Mouse (Mus musculus): ENCODE results near the gene Prm3. TPM values are rescaled to one million over a fixed set of nuclear protein-coding genes. Genes with fewer than 3 reads are reported as not detected.

Gene Prm3
- polyA plus RNA-seq, 1 experiment = not detected

DNA sequence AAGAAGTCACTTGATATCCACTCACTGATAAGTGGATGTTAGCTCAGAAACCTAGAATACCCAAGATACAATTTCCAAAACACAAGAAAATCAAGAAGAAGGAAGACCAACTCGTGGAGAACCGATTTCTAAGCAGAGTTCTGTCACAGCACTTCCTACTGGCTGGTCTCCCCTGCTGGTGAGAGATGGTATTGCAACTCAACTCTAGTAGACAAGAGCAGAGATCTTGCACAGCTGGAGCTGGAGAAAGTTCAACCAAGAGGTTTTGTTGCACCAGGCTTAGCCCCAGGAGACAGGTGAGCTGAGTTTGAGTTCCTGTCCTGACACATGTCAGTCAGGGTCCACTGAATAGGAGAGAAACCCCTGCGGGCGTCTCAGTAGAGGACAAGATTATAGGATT, 23.6 kb downstream of the Prm3 start:
- TF ChIP-seq TAL1 (IDR thresholded peaks at IDR 0.05; ENCODE audit: low read length) (no peak), GATA1 (IDR thresholded peaks at IDR 0.05; ENCODE audit: low read length) (no peak)
- H3K4me1 ChIP-seq (ENCODE audit: control insufficient read depth) = peaks cover 10% of the 10 kb centered on the region
- H3K36me3 ChIP-seq (ENCODE audit: control insufficient read depth) = no peaks in the 10 kb centered on the region
- no peak overlapping the region for H3K4me3 ChIP-seq (replicated peaks)
- no peaks in the 10 kb centered on the region for H3K9me3 ChIP-seq (ENCODE audit: control insufficient read depth, low read length)
- peaks cover 10% of the 10 kb centered on the region; the same call in 1 of the 2 replicates for H3K27me3 ChIP-seq (ENCODE audit: control insufficient read depth)

DNA sequence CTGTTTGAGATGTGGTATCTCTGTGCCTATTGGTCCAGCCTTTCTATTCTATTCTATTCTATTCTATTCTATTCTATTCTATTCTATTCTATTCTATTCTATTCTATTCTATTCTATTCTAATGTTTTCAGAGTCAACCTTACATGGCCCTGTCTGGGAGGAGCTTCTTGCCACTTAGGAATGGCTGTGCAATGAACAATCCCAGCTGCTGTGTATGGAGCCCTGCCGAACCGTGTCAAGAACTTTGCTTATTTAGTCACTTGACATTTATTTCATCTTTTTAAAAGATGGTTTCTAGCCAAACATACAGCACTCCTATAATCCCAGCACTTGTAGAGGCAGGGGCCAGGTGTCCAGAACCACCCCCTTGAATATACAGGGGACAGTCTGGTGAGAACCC, 26.4 kb downstream of the Prm3 start:
- Histone ChIP-seq H3K27me3 (ENCODE audit: control insufficient read depth) (peaks cover 8% of the 10 kb centered on the region; the same call in 1 of the 2 replicates), H3K9me3 (ENCODE audit: control insufficient read depth, low read length) (no peaks in the 10 kb centered on the region), H3K36me3 (ENCODE audit: control insufficient read depth) (no peaks in the 10 kb centered on the region), H3K4me3 (replicated peaks) (no peak overlapping the region), H3K4me1 (ENCODE audit: control insufficient read depth) (peaks cover 5% of the 10 kb centered on the region)
- TF ChIP-seq GATA1 (IDR thresholded peaks at IDR 0.05; ENCODE audit: low read length) (no peak), TAL1 (IDR thresholded peaks at IDR 0.05; ENCODE audit: low read length) (no peak)

DNA sequence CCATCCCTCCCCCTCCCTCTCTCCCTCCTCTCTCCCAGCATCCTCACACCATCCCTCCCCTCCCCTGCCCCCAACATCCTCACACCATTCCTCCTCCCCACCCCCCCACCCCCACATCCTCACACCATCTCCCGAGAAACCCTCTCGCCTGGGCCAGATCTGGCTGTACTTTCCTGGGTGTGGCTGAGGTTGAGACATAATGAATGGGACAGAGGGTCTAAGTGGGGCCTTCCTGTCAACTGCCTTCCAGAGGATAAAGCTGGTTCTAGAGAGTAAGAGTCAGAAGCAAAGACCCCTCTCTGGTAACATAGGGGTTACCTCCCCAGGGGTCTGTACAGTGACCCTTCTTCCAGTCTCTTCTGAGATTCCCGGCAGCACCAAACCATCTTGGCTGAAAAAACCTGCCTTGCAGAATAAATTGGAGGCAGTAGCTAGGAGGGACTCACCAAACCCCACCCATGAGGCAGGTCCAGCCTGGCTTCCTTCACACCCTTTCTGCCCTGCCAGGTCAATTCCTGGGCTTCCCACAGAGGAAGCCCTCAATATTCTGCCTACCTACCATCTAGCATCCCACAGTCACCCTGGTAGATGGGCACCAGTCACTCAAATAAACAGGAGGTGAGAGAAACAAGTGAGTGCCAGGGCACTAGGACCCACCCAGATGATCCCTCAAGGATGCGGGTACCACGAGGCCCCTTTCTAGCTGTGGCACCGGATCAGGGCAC, 27.0 kb downstream of the Prm3 start:
- peaks cover 3% of the 10 kb centered on the region for H3K4me1 ChIP-seq (ENCODE audit: control insufficient read depth)
- no peak for TF ChIP-seq GATA1 (IDR thresholded peaks at IDR 0.05; ENCODE audit: low read length)
- no peak for TF ChIP-seq TAL1 (IDR thresholded peaks at IDR 0.05; ENCODE audit: low read length)

GRCm38 (mm10) chr16:10762569-10763180, 28.0 kb downstream of the Prm3 start:
- peaks cover 2% of the 10 kb centered on the region; the same call in 1 of the 2 replicates for H3K27me3 ChIP-seq (ENCODE audit: control insufficient read depth)
- no peaks in the 10 kb centered on the region for H3K9me3 ChIP-seq (ENCODE audit: control insufficient read depth, low read length)
- TF ChIP-seq TAL1 (IDR thresholded peaks at IDR 0.05; ENCODE audit: low read length) = no peak
- no peak for TF ChIP-seq GATA1 (IDR thresholded peaks at IDR 0.05; ENCODE audit: low read length)
- H3K4me3 ChIP-seq (replicated peaks) = no peak overlapping the region
- no peaks in the 10 kb centered on the region for H3K36me3 ChIP-seq (ENCODE audit: control insufficient read depth)
- no peaks in the 10 kb centered on the region for H3K4me1 ChIP-seq (ENCODE audit: control insufficient read depth)

More for the DNA sequence above, 27.0 kb downstream of the Prm3 start:
- Histone ChIP-seq H3K9me3 (ENCODE audit: control insufficient read depth, low read length) (no peaks in the 10 kb centered on the region), H3K36me3 (ENCODE audit: control insufficient read depth) (no peaks in the 10 kb centered on the region), H3K27me3 (ENCODE audit: control insufficient read depth) (peaks cover 6% of the 10 kb centered on the region; the same call in 1 of the 2 replicates), H3K4me3 (replicated peaks) (no peak overlapping the region)

- Histone ChIP-seq H3K4me3 (replicated peaks) (no peak overlapping the region), H3K4me1 (ENCODE audit: control insufficient read depth) (no peaks in the 10 kb centered on the region), H3K9me3 (ENCODE audit: control insufficient read depth, low read length) (no peaks in the 10 kb centered on the region), H3K36me3 (ENCODE audit: control insufficient read depth) (no peaks in the 10 kb centered on the region), H3K27me3 (ENCODE audit: control insufficient read depth) (peaks cover 2% of the 10 kb centered on the region; the same call in 1 of the 2 replicates)
- TF ChIP-seq GATA1 (IDR thresholded peaks at IDR 0.05; ENCODE audit: low read length) (no peak), TAL1 (IDR thresholded peaks at IDR 0.05; ENCODE audit: low read length) (no peak)
Measured at GRCm38 (mm10) chr16:10761182-10761581, 29.5 kb downstream of the Prm3 start.

DNA sequence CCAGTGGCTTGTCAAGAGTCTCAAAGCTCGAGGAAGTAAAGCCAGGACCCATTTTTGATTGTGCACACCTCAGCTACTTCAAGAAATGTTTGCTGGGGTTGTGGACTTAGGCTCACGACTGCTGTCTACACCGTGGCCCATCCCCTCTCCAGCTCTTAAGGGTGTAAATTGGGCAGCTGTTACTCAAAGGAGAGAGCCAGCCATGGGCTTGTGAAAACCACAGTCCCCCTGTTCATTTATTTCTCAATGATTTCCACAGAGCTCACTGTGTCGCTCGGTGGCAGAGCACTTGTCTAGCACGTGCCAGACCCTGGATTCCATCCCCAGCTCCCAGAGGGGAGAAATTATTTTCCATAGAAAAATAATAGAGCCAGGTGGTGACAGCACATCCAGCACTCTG, 34.5 kb downstream of the Prm3 start:
- H3K4me3 ChIP-seq (replicated peaks) = no peak overlapping the region
- H3K27me3 ChIP-seq (ENCODE audit: control insufficient read depth) = no peaks in the 10 kb centered on the region
- no peaks in the 10 kb centered on the region for H3K9me3 ChIP-seq (ENCODE audit: control insufficient read depth, low read length)
- H3K4me1 ChIP-seq (ENCODE audit: control insufficient read depth) = no peaks in the 10 kb centered on the region
- H3K36me3 ChIP-seq (ENCODE audit: control insufficient read depth) = no peaks in the 10 kb centered on the region
- no peak for TF ChIP-seq TAL1 (IDR thresholded peaks at IDR 0.05; ENCODE audit: low read length)
- TF ChIP-seq GATA1 (IDR thresholded peaks at IDR 0.05; ENCODE audit: low read length) = no peak

DNA sequence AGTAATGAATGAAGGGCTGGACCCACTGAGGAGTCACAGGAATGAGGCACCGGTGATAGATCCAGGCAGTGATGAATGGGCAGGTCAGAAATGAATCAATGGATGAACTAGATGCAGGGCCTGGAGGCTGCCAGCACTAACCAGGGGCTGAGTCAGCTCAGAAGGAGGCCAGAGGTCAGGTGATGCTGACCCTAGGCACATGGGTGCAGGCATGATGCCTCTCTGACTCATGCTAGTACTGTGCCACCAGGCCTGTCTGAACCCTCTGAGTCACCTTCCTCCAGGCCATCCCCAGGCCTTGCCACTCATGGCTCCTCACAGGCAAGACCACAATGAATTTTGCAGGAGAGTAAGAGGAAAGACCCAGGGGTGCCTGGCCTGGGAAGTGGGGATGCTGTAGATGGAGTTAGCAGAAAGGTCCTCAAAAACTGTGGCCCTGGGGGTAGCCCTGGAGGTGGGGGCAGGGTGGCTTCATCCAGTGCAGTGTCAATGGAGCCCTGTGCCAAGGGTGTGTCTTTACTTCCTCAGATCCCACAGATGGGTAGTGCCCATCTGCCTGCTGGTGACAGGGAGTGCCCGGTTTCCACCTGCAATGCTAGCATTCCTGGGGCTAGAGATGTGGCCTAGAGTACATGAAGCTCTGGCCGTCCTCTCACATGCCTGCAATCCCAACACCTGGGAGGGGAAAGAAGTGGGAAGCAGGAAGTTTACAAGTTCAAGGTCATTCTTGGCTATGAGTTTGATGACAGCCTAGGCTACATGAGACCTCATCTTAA, 36.0 kb downstream of the Prm3 start:
- H3K27me3 ChIP-seq (ENCODE audit: control insufficient read depth) = no peaks in the 10 kb centered on the region
- TF ChIP-seq GATA1 (IDR thresholded peaks at IDR 0.05; ENCODE audit: low read length) = no peak
- no peak for TF ChIP-seq TAL1 (IDR thresholded peaks at IDR 0.05; ENCODE audit: low read length)
- no peaks in the 10 kb centered on the region for H3K4me1 ChIP-seq (ENCODE audit: control insufficient read depth)

GRCm38 (mm10) chr16:10749824-10750223, 40.9 kb downstream of the Prm3 start:
- TF ChIP-seq TAL1 (IDR thresholded peaks at IDR 0.05; ENCODE audit: low read length) = no peak
- no peak for TF ChIP-seq GATA1 (IDR thresholded peaks at IDR 0.05; ENCODE audit: low read length)
- H3K4me3 ChIP-seq (replicated peaks) = no peak overlapping the region
- no peaks in the 10 kb centered on the region for H3K27me3 ChIP-seq (ENCODE audit: control insufficient read depth)
- no peaks in the 10 kb centered on the region for H3K36me3 ChIP-seq (ENCODE audit: control insufficient read depth)
- H3K9me3 ChIP-seq (ENCODE audit: control insufficient read depth, low read length) = no peaks in the 10 kb centered on the region
- no peaks in the 10 kb centered on the region for H3K4me1 ChIP-seq (ENCODE audit: control insufficient read depth)

More for the DNA sequence above, 36.0 kb downstream of the Prm3 start:
- Histone ChIP-seq H3K9me3 (ENCODE audit: control insufficient read depth, low read length) (no peaks in the 10 kb centered on the region), H3K36me3 (ENCODE audit: control insufficient read depth) (no peaks in the 10 kb centered on the region), H3K4me3 (replicated peaks) (no peak overlapping the region)

DNA sequence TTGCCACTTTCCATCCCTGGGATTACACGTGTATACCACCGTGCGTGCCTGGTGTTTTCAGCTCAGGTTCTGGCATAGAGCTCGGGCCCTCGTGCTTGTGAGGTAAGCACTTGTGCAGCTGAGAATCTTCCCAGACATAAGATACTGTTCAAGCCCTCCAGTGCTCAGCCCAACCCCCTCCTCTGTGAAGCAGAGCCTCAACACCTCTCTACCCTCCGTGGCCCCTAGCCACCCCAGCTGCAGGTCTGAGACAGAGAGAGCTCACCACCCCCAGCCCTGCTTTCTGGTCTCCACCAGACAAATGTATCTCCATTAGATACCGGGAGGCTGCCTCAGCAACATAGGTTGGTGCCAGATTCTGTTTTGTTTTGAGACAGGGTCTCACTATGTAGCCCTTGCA, 41.5 kb downstream of the Prm3 start:
- no peak for TF ChIP-seq GATA1 (IDR thresholded peaks at IDR 0.05; ENCODE audit: low read length)
- no peak for TF ChIP-seq TAL1 (IDR thresholded peaks at IDR 0.05; ENCODE audit: low read length)
- Histone ChIP-seq H3K27me3 (ENCODE audit: control insufficient read depth) (no peaks in the 10 kb centered on the region), H3K4me3 (replicated peaks) (no peak overlapping the region), H3K4me1 (ENCODE audit: control insufficient read depth) (no peaks in the 10 kb centered on the region), H3K36me3 (ENCODE audit: control insufficient read depth) (no peaks in the 10 kb centered on the region), H3K9me3 (ENCODE audit: control insufficient read depth, low read length) (no peaks in the 10 kb centered on the region)
